Mouse (Mus musculus): Measurements from ENCODE around the gene Kif18b.

Gene Kif18b

DNA sequence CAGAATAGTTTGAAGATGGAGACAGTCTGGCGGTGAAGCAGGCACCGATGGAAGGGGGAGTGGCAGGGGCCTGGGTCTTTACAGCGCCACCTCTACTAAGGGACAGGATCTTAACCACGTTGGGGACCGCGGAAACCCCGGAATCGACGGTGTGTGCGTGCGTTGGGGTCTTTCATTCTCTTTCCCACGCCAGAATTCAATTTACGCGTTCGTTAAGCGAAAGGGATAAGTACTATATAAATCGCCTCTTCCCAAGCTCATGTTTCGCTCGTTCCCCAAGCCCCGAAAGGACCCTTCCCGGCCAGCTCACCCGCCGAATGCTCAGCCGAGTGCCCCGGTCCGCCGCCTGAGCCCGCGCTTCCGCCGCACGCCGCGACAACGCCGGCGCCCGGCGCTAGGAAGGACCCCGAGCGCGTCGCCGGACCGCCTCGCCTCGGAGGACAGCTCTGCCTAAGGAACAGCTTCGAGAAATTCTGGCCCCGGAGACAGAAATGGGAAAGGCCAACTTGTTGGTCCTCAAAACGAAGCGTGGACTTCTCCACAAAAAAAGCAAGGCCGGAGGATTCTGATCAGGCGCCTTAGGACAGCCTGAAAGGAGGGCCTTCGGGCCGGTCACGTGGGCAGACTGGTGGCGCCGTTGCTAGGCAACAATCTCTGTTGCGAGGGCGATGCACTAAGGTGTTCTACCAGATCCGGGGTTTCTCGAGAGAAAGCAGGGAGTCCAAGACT is 44.2 kb downstream of the Kif18b start, which contains the start of the genes Eftud2 and Ccdc103:
TSS of gene Eftud2 (minus strand) at position 401 of the 729 bp plus-strand sequence.
TSS of gene Ccdc103 (plus strand) at position 620 of the 729 bp plus-strand sequence.
- DNase-seq (ENCODE audit: low spot score), result peak; percentile 92

DNA sequence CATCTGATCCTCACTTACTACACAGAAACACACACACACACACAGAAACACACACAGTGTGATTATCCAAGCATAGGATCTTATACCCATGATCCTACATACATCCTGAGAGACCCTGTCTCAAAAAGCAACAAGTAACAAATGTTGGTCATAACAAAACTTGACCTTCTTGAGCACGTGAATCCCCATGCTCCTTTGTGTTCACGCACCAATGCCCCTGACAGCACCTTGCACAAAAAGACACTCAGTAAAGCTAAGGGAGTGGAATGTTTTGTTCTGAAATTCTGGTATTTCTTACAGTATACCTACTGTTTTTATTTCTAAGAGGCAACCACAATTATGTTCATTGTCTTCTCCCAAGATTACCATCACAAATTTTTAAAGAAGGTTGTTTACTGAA is 45.4 kb downstream of the Kif18b start:
- no peak for DNase-seq (ENCODE audit: low spot score)

DNA sequence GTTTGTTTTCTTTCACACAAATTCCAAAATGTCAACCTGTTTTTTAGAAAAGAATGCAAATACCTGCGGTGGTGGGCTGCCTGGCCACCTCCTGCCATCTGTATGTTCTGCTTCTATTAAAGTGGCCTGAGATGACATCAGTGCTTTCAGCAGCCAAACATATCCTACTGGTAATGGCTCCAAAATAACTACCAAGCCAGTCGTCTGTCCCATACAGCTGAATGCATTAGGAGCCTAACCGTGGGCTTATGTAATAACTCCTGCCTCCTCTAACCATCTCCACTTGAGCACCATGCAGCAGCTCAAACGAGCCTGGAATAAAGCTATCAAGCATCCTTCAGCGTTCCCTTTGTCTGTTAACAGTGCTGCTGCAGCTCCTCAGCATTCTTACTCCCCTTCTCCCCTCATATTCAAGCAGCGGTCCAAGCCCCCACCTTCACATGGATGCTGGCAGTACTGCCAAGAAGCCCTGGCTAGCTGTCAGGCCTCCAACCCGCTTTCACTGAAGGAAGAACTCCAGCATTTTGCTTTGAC is 50.1 kb downstream of the Kif18b start:
- no peak for DNase-seq (ENCODE audit: low spot score)

DNA sequence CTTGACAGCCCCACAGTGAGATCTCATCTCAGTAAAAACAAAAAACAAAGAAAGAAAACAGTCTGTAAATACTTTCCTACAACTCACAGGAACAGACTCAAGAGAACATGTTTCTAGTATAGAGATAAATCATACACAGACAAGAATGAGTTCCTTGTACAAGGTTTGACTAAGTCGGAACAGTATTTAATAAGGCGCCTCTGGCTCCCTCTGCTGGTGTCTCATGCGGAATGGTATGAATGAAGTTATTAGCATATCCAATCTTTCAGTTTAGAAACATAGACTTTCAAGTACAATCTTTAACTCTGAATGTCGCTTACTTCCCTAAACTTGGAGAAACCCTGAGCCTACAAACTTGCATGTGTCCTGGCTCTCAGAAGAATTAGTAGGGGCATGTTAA is 60.7 kb downstream of the Kif18b start:
- peak; percentile 75 for DNase-seq (ENCODE audit: low spot score)

DNA sequence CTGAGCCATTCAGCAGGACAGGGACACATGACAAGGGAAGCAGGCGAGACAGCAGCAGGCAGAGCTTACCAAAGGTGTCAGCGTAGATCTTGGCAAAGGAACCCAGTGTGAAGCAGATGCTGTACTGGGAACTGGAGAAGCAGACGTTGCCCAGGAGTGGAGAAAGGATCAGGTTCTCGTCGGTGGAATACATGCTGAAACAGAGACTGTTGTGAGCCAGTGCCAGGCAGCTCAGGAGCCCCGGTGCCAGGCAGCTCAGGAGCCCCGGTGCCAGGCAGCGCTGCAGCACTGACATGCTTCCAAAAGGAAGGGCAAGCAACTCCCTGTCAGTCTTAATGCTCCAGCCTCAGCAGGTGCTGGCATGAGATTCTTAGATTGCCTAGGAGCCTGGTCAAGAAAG is 65.0 kb downstream of the Kif18b start:
- no peak for DNase-seq (ENCODE audit: low spot score)

DNA sequence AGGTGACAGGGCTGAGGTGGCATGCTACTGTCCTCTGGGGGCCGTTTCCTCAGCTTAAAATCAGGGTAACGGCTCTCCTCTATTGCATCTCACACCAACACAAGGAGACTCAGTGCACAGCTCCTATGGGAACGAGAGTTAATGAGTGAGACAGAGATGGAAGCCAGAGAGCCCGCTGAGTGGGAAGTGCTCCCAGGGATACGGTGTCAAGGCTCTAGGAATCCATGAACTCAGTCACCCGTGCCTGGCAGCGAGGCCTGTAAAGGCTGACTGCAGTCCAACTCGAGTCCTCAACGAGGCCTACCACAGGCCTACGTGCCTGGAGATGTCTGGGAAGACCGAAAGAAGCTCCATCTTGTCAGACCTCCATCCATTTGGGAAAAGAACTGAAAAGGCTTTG is 66.0 kb downstream of the Kif18b start:
- no peak for DNase-seq (ENCODE audit: low spot score)

DNA sequence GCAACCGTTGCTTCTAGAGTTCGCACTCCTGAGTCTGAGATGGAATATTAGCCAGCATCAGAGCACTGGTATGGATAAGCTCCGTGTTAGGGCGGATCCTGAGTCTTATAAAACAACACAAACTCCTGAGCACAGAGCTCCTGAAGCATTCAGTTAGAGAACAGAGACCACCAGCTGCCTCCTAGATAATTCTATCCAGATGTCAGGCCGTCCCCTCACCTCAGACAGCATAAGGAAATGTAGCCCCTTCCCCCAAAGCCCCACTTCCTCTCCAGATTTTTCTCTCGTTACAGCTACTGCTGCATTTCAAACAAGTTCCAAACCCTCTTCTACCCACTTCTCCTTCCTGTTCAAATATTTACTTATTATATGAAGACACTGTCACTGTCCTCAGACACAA is 69.0 kb downstream of the Kif18b start:
- DNase-seq (ENCODE audit: low spot score), result no peak
